Mouse (Mus musculus): Measurements from ENCODE around the gene Upf3a.
A peak's percentile ranks its signal among the peaks of the same experiment; 100 is the strongest.

GRCm38 (mm10) chr8:13757805-13758727 lies 27.3 kb upstream of the Upf3a start:
- 0 out of 2 replicates have a peak, but pooled peaks have one; percentile 14 for TF ChIP-seq CTCF (IDR thresholded peaks at IDR 0.05; ENCODE audit: borderline replicate concordance, insufficient read depth, low read depth, low read length)
- TF ChIP-seq POLR2A (IDR thresholded peaks at IDR 0.05; ENCODE audit: borderline replicate concordance, insufficient read depth, low read length): no peak
